Mouse (Mus musculus) spleen, postnatal 36 days (tissue): Measurements from ENCODE around the gene Spred1.
"Not testable (repeated sequence)": the region's sequence is repeated elsewhere in the genome, so short reads cannot be mapped to it uniquely, and the experiment has no call there.

ENCODE experiments used
- DNase-seq, 2 experiments: peaks; one replicate each; pipeline ENCODE4 v3.0.0; 2022; ENCODE audit warnings: low spot score in 2 of 2, mixed read lengths in 1 of 2

Gene Spred1

DNA sequence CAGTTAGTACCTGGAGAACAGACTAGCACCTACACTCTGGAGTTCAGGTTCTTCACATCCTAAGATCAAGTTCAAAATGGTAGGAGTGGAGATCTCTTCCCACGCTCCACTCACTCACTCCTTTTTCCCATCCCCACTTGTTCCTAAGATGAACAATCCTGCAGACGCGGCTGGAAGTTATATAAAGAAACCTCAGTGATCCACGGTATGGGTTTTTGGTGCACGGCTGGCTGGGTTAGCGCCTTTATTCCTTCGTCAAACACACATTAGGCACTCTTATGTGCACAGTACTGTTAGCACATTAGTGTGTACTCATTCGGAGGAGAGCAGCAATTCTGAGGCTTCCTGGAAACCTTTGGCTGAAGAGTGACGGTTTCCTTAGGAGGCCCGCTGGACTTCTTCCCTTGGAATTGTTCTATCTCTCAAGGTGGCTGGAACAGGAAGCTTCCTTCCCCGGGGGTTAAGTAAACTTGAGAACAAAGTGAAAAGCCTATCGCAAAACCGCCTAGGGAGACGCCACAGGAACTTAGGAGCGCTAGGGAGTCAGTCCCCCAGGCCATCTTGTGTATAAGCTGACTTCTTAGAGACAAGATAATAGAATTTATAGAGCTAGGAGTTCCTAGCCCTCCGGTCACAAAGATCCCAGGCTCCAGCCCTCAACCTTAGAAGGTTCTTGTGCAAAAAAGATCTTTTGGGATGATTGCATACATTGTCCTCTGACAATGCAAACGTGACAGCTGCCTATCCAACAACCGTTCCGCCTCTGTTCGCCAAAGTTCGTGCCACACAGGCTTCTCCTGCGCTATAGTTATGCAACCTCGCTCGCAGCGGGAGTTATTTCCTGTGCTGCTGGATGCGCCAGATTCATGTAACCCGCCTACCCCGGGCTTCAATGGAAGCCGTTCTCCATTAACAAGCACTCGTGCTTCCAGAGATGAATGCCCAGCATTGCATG is 1.6 kb upstream of the Spred1 start:
- peak; percentile 11 to 44 for DNase-seq

DNA sequence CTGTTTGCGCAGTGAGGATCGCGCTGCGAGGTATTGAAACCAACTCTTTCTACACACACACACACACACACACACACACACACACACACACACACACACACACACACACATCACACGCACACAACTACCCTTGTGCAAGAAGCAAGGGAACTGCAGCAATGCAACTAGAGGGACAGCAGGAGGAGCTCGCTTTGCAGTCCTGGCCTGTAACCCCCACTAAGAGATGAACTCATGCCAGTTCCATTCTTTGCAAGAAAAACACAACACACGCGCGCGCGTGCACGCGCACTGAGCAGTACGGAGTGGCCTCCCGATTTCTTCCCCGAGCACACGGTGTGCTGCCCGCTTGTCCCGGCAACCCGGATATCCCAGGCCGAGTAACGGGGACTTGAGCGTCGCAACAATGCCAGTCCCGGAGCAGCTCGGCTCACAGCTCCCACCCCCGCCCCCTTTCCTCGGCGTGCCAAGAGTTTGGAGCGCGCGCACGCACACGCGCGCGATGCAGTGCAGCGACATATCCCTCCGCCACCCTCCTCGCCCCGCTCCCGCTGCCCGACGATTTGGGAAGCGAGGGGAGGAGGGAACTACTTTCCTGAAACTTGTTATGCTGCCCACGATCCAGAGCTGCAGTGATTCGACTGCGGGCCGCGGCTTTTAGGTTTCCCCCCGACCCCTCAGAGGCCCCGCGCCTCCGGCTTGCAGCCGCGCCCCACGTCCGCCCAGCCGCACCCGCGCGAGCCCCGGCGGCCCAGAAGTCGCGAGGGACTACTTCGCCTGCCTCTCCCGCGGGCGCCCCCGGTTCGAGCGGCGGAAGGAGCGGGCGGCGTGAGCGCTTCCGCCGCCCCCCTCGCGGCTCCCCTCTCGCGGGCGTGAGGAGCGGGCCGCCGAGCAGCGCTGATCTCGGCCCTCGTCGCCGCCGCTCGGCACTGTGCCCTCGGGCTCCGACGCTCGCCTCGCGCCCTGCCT is 645 bp upstream of the Spred1 start:
- DNase-seq: peak; percentile 76 to 81

GRCm38 (mm10) chr2:117121984-117122605 is 921 bp downstream of the Spred1 start:
- DNase-seq: no peak

- DNase-seq: peak; percentile 65 to 72
These were observed 1.6 kb downstream of the Spred1 start for GRCm38 (mm10) chr2:117122701-117123337.

DNA sequence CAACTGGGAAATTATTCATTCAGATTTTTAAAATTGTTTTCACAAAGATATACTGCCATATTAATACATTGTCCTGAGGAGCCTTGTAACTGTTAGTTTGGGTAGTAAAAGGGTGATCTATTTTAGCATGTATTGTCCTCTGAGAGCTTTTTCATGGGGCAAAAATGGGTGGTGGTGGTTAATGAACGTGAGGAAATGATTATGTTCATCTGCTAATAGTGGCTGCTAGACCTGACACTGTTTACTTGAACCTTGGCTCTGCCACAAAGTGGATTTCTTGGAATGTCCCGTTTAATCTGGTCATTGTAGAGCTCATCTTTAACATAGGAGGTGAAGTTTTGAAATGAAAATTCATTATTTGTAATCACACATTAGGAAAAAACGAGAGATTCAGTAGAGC is 2.5 kb downstream of the Spred1 start:
- DNase-seq: no peak

DNA sequence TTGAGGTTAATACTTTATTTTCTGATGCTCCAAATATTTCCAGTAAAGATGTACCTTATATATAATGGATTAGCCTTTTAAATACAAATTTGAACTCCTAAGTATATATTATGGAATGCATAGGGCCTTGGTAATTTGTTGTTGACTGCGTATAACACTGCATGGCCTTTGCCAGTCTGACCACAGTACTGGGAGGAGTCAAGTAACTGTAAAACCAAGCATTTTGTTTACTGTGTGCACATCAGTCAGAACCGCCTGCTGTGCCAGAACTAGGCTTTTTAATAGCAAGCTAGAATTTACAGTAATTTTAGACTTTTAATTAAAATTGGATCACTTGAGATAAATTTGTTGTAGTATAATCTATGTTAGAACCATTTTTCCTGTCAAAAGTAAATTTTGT is 3.7 kb downstream of the Spred1 start:
- no peak for DNase-seq

DNA sequence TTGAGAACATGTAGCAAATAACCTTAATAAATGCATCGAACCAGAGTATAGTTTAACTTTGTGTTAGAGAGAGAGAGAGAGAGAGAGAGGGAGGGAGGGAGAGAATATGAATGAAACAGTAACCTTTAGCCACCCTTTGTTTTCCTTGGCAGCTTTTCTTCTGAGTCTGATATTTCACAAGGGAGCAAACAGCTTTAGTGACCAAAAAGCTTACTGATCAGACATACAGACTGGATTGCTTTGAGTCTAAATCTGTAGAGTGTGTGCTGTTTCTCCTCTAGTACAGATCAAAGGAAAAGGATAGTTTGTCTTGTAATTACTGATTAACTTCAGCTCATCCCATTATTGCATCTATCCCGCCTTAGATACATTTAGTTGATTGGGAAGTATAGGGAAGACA is 8.0 kb downstream of the Spred1 start:
- DNase-seq: no peak

GRCm38 (mm10) chr2:117131041-117131440 is 9.9 kb downstream of the Spred1 start:
- DNase-seq: not testable (repeated sequence)

DNA sequence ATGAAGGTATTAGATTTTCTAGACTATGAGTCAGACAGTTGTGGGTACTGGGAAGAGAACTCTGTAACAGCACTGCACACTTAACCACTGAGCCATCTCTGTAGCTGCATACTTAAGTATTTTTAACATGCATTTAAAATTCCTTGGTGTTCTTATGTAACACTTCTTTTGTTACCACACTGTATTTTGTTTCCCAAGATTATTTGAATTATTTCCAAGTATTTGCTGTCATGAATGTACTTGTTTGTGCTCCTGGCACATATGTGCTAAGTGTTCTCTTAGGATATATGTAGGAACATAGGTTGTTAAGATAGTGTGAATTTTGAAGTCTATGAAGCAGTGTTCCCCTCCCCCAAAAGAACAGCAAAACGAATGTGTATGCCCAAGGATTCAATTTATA is 10.7 kb downstream of the Spred1 start:
- DNase-seq: no peak

GRCm38 (mm10) chr2:117133541-117133940 is 12.4 kb downstream of the Spred1 start:
- no peak for DNase-seq

DNA sequence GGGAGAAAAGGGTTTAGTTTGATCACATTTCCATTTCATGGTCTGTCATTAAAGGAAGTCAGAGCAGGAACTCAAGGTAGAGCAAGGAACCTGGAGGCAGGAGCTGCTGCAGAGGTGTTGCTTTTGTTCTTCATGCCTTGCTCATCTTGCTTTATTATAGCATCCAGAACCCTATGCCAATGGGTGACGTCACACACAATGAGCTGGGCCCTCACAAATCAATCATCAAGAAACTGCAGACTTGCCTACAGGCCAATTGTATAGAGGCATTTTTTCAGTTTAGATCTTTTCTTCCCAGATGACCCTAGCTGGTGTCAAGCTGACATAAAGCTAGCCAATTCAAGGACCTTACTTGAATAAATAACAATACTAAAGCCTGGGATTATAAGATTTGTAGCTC is 16.6 kb downstream of the Spred1 start:
- DNase-seq: no peak

GRCm38 (mm10) chr2:117138932-117139331 is 17.8 kb downstream of the Spred1 start:
- DNase-seq: no peak

- DNase-seq: no peak
These were observed 18.8 kb downstream of the Spred1 start for GRCm38 (mm10) chr2:117139977-117140376.

GRCm38 (mm10) chr2:117143106-117143505 is 21.9 kb downstream of the Spred1 start:
- no peak for DNase-seq

DNA sequence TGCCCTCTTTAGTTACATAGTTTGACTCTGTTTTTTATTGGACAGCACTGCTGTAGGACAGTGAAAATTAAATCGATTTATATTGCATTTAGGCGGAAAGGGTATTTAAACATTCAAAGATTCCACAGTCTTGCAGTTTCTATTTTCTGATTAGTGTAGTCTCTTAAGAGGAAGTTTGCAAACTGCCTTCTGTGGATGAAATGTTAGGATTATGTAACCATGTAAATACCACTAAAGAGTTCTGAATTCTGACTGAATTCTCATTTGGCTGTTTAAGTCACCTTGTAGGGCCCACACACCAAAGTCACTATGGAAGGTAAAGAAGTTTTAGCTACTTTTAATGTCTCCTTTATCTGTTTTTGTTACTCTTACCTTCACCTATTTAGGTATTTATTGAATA is 24.9 kb downstream of the Spred1 start:
- DNase-seq: no peak

DNA sequence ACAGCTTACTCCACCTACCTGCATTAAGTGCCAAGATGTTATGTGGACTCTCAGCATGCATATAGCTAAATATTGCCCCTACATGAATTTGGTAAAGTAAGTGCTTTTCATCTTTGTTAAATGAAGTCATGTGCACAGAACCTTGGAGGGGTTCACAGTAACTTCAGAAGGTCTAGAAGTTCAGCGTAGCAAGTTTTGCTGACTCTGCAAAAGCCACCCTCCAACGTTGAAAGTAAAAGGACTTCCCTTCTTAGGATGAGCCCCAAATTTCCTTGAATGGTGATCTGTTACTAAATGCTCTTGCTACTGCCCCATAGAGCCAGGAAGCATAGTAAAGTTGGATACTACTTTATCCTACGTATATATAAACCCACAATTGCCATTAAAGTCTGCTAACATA is 25.4 kb downstream of the Spred1 start:
- no peak for DNase-seq

- DNase-seq: no peak
These were observed 31.0 kb downstream of the Spred1 start for GRCm38 (mm10) chr2:117152161-117152560.

DNA sequence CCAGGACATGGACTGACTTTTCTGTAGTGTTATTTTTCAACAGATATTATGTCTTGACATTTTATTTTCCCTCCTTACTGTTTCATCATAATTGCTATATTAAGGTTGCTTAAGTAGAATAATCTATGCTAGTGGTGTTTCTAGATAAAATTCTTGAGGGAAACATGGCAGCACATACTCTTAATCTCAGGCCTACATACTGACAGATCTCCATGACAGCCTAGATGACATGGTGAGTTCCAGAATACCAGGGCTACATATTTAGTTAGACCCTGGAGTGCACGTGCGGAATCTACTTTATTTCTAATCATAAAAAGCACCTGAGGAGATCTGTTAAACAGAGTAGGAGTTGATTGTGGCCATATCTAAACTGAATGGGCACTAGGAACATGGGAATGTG is 47.2 kb downstream of the Spred1 start:
- no peak for DNase-seq

DNA sequence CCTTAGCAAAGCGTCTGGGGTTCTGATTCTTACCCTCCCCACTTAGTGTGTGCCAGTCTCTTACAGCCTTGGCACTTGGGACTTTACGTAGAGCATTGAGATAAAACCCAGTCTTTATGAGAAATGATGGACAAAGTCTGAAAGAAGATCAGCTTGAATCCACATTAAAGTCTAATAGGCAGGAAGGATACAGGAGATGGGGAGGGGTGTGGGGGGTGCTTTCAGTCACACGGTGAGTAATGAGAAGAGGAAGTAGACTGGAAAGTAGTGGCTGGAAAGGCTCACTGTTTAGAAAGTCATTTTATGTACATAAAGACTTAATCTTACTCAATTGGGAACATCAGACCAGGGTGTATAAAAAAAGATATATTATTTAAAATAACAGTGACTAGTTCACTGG is 47.9 kb downstream of the Spred1 start:
- no peak for DNase-seq

DNA sequence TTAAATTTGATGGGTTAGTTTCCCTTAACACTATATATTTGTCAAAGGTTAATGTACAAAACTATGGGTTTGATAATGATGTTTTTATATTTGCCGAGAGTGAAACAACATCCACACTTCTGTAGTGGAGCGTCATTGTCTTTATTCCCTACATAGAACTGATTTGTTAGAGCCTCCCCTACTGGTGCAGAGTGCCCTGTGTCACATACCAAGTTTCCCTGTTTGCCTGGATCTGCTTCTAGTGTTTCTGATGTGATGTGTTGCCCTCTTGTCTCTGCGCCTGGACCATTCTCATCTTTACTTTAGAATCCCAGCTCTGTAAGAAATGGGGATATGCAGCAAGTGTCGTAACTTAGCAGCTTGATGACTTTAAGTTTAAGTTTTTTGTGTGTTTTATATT is 51.8 kb downstream of the Spred1 start:
- DNase-seq: no peak

DNA sequence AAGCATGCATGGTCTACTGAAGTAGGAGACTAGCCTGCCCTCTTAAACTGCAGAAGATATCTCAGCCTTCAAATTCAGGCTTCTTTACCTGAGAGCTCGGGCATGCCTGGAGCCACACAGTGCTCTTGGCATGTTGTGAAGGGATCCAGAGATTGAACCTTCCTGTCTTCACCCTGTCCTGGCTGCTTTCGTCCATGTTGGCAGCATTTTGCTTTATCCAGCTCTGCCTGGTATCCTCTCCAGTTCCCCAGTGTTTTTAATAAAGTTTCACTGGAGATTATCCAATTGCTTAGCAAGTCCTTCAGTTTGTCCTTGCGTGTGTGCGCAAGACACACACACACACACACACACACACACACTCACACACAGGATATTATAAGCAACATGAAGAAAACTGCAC is 54.9 kb downstream of the Spred1 start:
- no peak for DNase-seq

DNA sequence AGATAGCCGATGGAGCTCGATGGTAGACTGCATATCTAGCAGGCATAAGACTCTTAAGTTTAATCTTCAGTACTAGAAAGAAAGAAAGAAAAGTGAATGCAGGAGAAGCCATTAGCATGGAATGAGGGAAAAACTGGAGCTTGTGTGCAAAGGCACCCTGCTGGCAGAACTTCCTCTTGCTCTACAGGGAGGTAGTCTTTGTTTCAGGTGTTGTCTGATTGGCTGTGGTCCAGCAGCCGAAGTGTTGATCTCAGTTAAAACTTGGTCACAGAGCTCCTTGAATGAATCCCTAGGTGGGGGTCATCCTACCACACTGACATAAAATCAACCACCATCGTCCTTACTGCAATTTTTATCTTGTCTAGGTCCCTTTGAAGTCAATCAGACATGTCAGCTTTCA is 55.8 kb downstream of the Spred1 start:
- no peak for DNase-seq
